9 mouse cellular contexts compared by ENCODE assay signal in genomic region chr11:103733069-103733468, GRCm38 (mm10). TPM values are rescaled to one million over a fixed set of nuclear protein-coding genes. Genes with fewer than 3 reads are reported as not detected.
"Had no signal": no experiment of that assay in that cellular context is flagged by ENCODE, and none has a peak within 500 bp of the region (broad histone marks: within the 10 kb centered on the region; RNA-seq: fewer than 3 reads in every experiment).

No protein-coding gene starts in this region.

- DNase-seq: layer of hippocampus, adult 9-11 months; layer of hippocampus, postnatal 36 days; lung, embryonic 14.5 days; lung, postnatal 14 days; retina, postnatal 1 day; thymus, adult 18-20 months; thymus, postnatal 14 days had no signal

RNA-seq across cellular contexts. Expression of gene Wnt9b, which starts 16.6 kb away (rescaled TPM):
- total RNA-seq: monocyte, adult 5-6 weeks; neutrophil, adult 5-6 weeks had no signal

RNA-seq across cellular contexts. Expression of gene Wnt3, which starts 40.9 kb away (rescaled TPM):
- total RNA-seq: monocyte, adult 5-6 weeks; neutrophil, adult 5-6 weeks had no signal
